Mouse (Mus musculus) hindbrain, embryonic 15.5 days (tissue): ENCODE data around the gene BC048562. TPM values are rescaled to one million over a fixed set of nuclear protein-coding genes. Genes with fewer than 3 reads are reported as not detected.

ENCODE experiments used
- ATAC-seq: fragments of 200-750 bp; cut with Nextera tagmentation; 2 replicates; pipeline ENCODE4 v1.8.0; 2017; ENCODE audit warnings: low read depth, moderate number of reproducible peaks, moderate TSS enrichment; ENCODE audit not compliant: low FRiP score
- H3K27ac ChIP-seq: fragments of 300-500 bp; sonication (generic); replicated peaks from 2 replicates; pipeline ENCODE4 v1.5.1; 2015; ENCODE audit warnings: mild to moderate bottlenecking, inconsistent platforms
- H3K27me3 ChIP-seq: fragments of 300-500 bp; sonication (generic); 2 replicates; pipeline ENCODE4 v1.6.1; 2015; ENCODE audit warnings: control low read depth, inconsistent platforms
- H3K36me3 ChIP-seq: fragments of 300-500 bp; sonication (generic); 2 replicates; pipeline ENCODE4 v1.6.1; 2015; ENCODE audit warnings: control low read depth, inconsistent platforms
- H3K4me1 ChIP-seq: fragments of 300-500 bp; sonication (generic); replicated peaks from 2 replicates; pipeline ENCODE4 v1.6.1; 2015; ENCODE audit warnings: control low read depth, inconsistent platforms
- H3K4me2 ChIP-seq: fragments of 300-500 bp; sonication (generic); 2 replicates; pipeline ENCODE4 v1.6.1; 2015; ENCODE audit warnings: moderate library complexity, mild to moderate bottlenecking, inconsistent platforms
- H3K4me3 ChIP-seq: fragments of 300-500 bp; sonication (generic); 2 replicates; pipeline ENCODE4 v1.5.1; 2015; ENCODE audit warnings: mild to moderate bottlenecking, inconsistent platforms
- H3K9ac ChIP-seq: fragments of 300-500 bp; sonication (generic); 2 replicates; pipeline ENCODE4 v1.6.1; 2015; ENCODE audit warnings: inconsistent platforms
- H3K9me3 ChIP-seq: fragments of 300-500 bp; sonication (generic); 2 replicates; pipeline ENCODE4 v1.6.1; 2016; ENCODE audit warnings: control low read depth, inconsistent platforms
- WGBS: fragments of 180-500 bp; shearing (Covaris S2); methylation state at CpG from one replicate; pipeline ENCODE4 v1.1.7; 2015; 5-methylcytosine and 5-hydroxymethylcytosine counted together
- polyA plus RNA-seq: library from polyadenylated mRNA; unstranded; fragments of >200 nt; fragmentation: Nextera tagmentation; extraction: Ambion mirVana; gene quantifications from 2 replicates; pipeline ENCODE4 v1.2.1, GENCODE M21; 2015

The BC048562 gene
- not detected in 2 replicates for polyA plus RNA-seq

DNA sequence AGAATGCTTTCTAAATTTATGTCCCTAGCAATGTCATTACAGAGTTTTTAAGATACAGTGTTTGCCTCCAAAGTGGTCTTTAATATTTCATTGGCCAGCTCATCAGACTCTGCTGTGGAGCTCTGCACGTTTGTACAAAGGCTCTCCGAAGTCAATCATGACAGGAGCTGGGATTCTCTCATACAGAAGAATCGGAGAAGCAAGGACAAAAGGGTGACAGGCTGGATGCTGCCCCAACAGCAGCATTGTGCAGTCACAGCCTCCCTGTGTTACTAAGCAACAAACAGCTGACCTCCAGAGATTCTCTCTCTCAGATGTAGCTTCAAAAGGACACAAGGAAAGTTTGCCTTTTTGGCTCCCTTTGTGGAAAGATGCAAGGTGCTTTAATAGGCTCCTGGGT is at the start of gene BC048562:
TSS of gene BC048562 (plus strand) at position 301 of the 400 bp plus-strand sequence.
- WGBS, result 21% methylated on average over 3 of the region's 3 CpGs

DNA sequence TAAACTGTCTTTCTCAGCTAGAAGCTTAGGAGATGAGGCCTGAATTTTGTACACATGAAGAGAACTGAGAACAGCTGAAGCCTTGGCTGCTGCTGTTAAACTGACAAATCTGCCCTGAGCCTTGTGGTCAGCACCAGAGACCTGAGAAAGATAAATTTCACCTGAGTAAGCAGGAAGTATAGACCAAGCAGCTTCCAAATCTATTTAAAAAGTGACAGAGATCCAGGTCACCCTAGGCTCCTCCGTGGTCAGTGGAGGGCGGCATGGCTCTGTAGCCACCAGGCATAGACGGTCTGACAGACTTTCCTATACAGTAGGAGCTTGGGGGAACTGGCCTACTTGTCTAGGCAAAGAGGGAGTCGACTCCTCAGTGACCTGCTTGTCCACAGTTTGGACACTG is 49.5 kb upstream of the BC048562 start:
- H3K4me1 ChIP-seq, result no peaks in the 10 kb centered on the region
- H3K4me3 ChIP-seq, result no peak overlapping the region
- H3K9me3 ChIP-seq, result no peaks in the 10 kb centered on the region
- no peaks in the 10 kb centered on the region for H3K27me3 ChIP-seq
- H3K4me2 ChIP-seq, result no peak overlapping the region
- 89% methylated on average over 4 of the region's 4 CpGs for WGBS
- ATAC-seq, result no peak
- no peak overlapping the region for H3K27ac ChIP-seq
- H3K9ac ChIP-seq, result no peak overlapping the region
- H3K36me3 ChIP-seq, result peaks cover 86% of the 10 kb centered on the region

More for the DNA sequence above, at the start of gene BC048562:
- Histone ChIP-seq H3K4me1 (no peaks in the 10 kb centered on the region), H3K9ac (no peak within 1 kb of the TSS), H3K4me2 (no peak within 1 kb of the TSS), H3K9me3 (no peaks in the 10 kb centered on the region), H3K27me3 (no peaks in the 10 kb centered on the region), H3K27ac (no peak within 1 kb of the TSS), H3K36me3 (no peaks in the 10 kb centered on the region), H3K4me3 (no peak within 1 kb of the TSS)
- no peak for ATAC-seq

DNA sequence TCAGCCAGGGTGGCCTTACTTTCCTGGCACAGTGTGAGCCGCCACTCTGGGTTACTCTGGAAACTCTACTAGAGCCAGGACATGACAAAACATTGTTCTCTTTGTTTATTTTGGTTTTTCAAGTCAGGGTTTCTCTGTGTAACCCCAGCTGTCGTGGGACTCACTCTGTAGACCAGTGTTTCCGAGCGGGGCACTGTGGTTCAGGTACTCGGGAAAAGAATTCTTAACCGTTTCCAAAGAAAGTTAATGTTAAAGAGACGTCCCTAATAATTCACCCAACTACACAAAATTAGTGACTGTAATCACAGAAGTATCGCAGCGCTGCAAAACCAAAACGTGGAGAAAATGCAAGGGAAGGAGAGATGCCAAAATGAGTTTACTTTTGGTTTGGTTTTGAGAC is 47.7 kb upstream of the BC048562 start:
- Histone ChIP-seq H3K4me2 (no peak overlapping the region), H3K27me3 (no peaks in the 10 kb centered on the region), H3K9me3 (no peaks in the 10 kb centered on the region), H3K9ac (no peak overlapping the region), H3K4me1 (no peaks in the 10 kb centered on the region), H3K27ac (no peak overlapping the region), H3K36me3 (peaks cover 87% of the 10 kb centered on the region), H3K4me3 (no peak overlapping the region)
- ATAC-seq, result no peak
- WGBS, result 84% methylated on average over 10 of the region's 10 CpGs

DNA sequence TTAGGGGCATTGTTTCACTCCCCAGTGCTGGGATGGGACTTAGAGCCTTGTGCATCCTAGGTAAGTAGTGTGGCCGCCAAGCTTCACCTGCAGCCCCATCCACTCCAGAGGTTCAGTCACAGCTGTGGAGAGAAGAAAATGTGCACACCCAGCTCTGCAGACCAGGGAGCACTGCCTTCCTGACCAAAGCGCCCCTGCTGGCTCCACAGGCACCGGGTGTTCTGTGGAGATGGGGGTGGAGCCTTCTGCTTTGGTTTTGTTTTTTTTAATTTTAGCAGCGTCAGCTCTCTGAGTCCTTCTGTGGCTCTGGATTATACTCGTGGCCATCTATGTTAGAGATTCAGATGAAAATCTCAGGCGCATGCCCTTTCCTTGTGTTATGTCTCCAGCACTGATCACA is 47.1 kb upstream of the BC048562 start:
- Histone ChIP-seq H3K4me2 (no peak overlapping the region), H3K27me3 (no peaks in the 10 kb centered on the region), H3K36me3 (peaks cover 85% of the 10 kb centered on the region), H3K4me1 (no peaks in the 10 kb centered on the region), H3K4me3 (no peak overlapping the region), H3K9ac (no peak overlapping the region), H3K9me3 (no peaks in the 10 kb centered on the region), H3K27ac (no peak overlapping the region)
- no peak for ATAC-seq
- WGBS, result 91% methylated on average over 6 of the region's 6 CpGs

DNA sequence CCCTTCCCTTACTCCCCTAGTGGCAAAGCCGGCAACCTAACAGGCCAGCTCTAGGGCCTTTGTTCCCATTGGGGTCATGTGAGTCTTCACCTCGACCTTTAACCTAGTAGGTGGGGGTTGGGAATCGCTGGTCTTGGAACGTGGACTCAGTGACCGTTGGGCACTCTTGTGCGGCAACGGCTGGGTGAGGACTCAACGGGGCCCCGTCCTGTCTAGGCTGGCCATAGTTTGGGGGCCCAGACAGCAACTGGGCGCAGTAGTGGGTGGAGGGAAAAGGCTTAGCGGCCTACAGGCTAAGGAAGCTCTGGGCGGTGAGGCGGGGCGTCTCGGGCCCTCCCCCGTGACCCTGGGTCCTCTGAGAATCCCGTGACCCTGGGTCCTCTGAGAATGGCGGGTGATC is 43.6 kb upstream of the BC048562 start, which contains the start of gene 1700102P08Rik:
TSS of gene 1700102P08Rik (plus strand) at position 130 of the 400 bp plus-strand sequence.
- no peaks in the 10 kb centered on the region for H3K9me3 ChIP-seq
- 55% methylated on average over 18 of the region's 18 CpGs for WGBS
- H3K9ac ChIP-seq, result no peak within 1 kb of the TSS
- no peak within 1 kb of the TSS for H3K4me3 ChIP-seq
- no peak within 1 kb of the TSS for H3K27ac ChIP-seq
- no peak within 1 kb of the TSS for H3K4me2 ChIP-seq
- no peaks in the 10 kb centered on the region for H3K4me1 ChIP-seq
- no peak for ATAC-seq
- peaks cover 54% of the 10 kb centered on the region for H3K36me3 ChIP-seq
- no peaks in the 10 kb centered on the region for H3K27me3 ChIP-seq

DNA sequence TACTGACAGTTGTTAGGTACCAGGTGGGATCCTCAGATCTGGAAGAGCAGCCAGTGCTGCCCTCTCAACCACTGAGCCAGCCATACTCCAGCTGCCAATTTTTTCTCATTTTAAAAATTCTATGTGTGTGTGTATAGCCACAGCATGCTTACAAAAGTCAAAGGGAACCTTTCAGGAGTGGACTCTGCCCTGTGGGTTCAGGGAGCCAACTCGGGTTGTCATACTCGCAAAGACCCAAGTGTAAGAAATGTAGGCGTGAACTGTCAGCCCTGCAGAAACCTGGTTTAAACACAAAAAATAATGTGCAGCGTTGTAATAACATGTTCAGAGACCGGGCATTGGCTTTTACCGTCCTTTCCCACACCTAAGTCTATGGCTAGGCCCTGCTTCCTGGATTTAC is 42.1 kb upstream of the BC048562 start:
- Histone ChIP-seq H3K4me1 (no peaks in the 10 kb centered on the region), H3K4me3 (no peak overlapping the region), H3K36me3 (peaks cover 39% of the 10 kb centered on the region), H3K27ac (no peak overlapping the region), H3K9me3 (no peaks in the 10 kb centered on the region), H3K27me3 (no peaks in the 10 kb centered on the region), H3K9ac (no peak overlapping the region), H3K4me2 (no peak overlapping the region)
- 96% methylated on average over 6 of the region's 6 CpGs for WGBS
- no peak for ATAC-seq

DNA sequence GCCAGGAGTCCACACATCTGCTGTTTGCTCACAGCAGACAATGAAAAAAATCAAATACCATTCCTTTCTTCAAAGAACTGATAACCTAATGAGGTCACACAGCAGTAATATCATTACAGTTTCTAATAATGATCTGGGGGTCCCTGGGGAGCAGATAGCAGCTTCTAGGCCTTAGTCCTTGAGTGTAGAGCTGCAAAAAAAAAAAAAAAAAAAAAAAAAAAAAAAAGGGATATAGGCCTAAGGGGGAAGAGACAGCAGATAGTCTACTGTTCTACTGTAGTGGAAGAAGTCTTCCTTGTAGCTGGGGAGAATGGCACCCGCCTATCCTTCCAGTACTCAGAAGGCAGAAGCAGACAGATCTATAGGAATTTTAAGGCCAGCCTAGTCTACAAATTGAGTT is 40.9 kb upstream of the BC048562 start:
- Histone ChIP-seq H3K4me1 (no peaks in the 10 kb centered on the region), H3K4me3 (no peak overlapping the region), H3K27ac (no peak overlapping the region), H3K4me2 (no peak overlapping the region), H3K9me3 (no peaks in the 10 kb centered on the region), H3K27me3 (no peaks in the 10 kb centered on the region), H3K9ac (no peak overlapping the region), H3K36me3 (peaks cover 32% of the 10 kb centered on the region)
- ATAC-seq, result no peak
- WGBS, result 87% methylated on average over 1 of the region's 1 CpGs

DNA sequence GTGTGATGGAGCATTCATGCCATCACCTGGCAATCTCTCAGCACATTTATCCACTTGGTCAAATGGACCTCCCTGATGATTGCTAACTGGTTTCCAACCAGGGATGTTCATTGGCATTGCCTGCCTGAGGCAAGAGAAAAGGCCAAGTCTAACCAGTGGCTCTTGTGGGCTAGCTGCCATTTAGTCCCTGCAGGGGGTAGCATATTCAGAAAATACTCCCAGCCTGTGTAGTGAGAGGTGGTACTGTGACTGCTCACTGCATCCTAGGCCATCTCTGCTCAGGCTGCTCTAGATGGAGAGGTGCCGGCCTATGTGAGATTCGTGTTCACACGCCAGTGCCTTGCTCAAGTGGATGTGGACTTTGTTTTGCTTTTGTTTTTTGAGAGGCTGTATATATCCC is 38.0 kb upstream of the BC048562 start:
- no peak for ATAC-seq
- WGBS, result 87% methylated on average over 3 of the region's 3 CpGs

DNA sequence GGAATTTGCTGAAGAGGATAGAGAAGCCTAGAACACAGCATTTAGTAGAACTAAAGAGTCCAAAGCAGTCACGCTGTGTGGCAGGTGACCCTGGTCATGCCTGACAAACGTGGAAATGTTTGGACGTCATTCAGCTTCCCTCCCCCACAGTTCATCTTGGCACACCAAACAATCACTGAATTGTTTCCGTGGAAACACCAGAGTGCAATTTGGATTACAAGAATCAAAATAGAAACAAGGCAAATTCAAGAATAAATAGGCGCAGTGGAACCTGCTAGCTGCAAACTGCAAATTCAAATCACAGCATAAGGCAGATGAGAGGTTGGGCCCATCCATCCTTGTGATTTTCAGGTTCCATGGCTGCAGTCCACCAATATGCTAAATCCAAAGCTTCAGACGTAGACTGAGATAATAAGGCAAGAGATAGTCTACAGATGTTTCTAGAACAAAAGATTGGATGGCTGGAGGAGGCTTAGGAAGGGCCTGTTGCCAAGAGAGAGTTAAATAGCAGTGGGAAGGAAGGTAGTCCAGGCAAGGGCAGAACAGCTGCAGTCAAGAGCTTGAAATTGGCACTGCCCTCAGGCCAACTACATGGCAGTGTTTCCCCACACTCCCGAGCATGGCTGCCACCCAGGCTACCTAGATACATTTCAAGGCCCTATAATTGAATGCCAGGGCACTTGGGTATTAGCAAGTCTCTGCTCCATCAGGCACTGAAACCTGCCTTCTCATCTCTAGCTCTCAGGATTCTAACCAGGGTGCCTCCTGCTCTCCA is 34.9 kb upstream of the BC048562 start:
- 28% methylated on average over 7 of the region's 7 CpGs for WGBS
- peak overlapping the region; percentile 47 for H3K27ac ChIP-seq
- no peak for ATAC-seq

More for the DNA sequence above, 38.0 kb upstream of the BC048562 start:
- Histone ChIP-seq H3K4me1 (peaks cover 15% of the 10 kb centered on the region), H3K27me3 (no peaks in the 10 kb centered on the region), H3K4me3 (no peak overlapping the region), H3K27ac (no peak overlapping the region), H3K9ac (no peak overlapping the region), H3K9me3 (no peaks in the 10 kb centered on the region), H3K4me2 (no peak overlapping the region), H3K36me3 (peaks cover 7% of the 10 kb centered on the region)

DNA sequence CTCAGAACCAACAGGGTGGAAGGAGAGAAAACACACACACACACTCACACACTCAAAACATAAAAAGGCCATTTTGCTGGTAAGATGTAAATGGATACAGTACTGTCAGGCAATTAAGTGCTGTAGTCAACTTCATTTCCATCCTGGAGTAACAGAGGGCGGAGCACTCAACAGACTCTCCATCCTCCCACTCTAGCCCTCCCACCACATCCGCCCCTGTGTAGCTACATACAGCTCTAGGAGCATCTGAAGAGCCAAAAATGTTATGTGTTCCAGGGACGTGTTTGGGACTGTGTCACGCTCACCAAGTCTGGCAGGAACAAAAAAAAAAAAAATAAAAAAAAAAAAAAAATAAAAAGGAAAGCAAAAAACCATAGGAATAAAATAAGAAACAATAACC is 33.2 kb upstream of the BC048562 start:
- ATAC-seq, result no peak
- Histone ChIP-seq H3K4me1 (peaks cover 15% of the 10 kb centered on the region), H3K4me3 (no peak overlapping the region), H3K9me3 (no peaks in the 10 kb centered on the region), H3K27ac (no peak overlapping the region), H3K27me3 (no peaks in the 10 kb centered on the region), H3K9ac (no peak overlapping the region), H3K4me2 (no peak overlapping the region), H3K36me3 (no peaks in the 10 kb centered on the region)
- 94% methylated on average over 4 of the region's 4 CpGs for WGBS

More for the DNA sequence above, 34.9 kb upstream of the BC048562 start:
- H3K9ac ChIP-seq, result no peak overlapping the region
- H3K4me3 ChIP-seq, result no peak overlapping the region
- peaks cover 15% of the 10 kb centered on the region for H3K4me1 ChIP-seq
- no peaks in the 10 kb centered on the region for H3K36me3 ChIP-seq
- H3K4me2 ChIP-seq, result no peak overlapping the region
- no peaks in the 10 kb centered on the region for H3K9me3 ChIP-seq
- no peaks in the 10 kb centered on the region for H3K27me3 ChIP-seq

DNA sequence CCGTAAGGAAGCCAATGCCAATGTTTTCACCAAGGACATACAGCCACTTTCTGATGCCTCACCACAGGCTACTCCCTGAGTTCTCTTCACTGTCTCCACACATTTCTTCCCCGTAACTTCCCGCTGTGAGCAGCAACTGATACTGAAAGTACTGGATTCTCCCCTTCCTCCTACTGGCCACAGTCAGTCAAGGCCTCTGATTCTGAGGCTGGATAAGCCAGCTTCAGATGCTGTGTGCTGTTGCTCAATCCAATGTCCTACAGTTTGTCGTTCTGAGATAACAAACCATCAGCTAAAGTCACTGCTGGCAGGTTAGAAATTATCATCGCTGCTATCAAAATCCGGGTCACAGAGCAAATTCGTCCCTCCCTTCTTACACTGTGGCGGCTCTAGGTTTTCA is 31.8 kb upstream of the BC048562 start:
- Histone ChIP-seq H3K9ac (no peak overlapping the region), H3K27ac (no peak overlapping the region), H3K36me3 (no peaks in the 10 kb centered on the region), H3K4me3 (no peak overlapping the region), H3K4me1 (peaks cover 15% of the 10 kb centered on the region), H3K4me2 (no peak overlapping the region), H3K27me3 (no peaks in the 10 kb centered on the region), H3K9me3 (no peaks in the 10 kb centered on the region)
- ATAC-seq, result no peak
- 79% methylated on average over 8 of the region's 8 CpGs for WGBS

DNA sequence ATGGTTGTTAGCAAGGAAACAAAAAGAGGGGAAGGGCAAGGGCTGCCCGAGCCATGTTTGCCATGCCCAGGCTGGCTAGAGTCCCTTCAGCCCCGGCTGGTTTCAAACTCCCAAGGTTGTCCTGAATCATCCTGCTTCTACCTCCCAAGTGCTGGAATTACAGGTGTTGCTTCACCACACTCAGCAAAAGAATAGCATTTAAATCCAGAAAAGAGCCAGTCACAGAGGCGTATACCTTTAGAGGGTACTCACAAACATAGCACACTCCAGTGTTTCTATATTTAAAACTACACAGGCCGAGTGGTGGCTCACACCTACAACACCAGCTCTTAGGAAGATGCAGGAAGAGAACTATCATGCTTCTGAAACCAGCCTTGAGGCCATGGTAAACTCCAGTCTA is 26.7 kb upstream of the BC048562 start:
- H3K4me2 ChIP-seq, result no peak overlapping the region
- no peak for ATAC-seq
- no peaks in the 10 kb centered on the region for H3K36me3 ChIP-seq
- H3K4me1 ChIP-seq, result no peaks in the 10 kb centered on the region
- H3K27me3 ChIP-seq, result no peaks in the 10 kb centered on the region
- no peak overlapping the region for H3K4me3 ChIP-seq
- 92% methylated on average over 4 of the region's 4 CpGs for WGBS
- H3K27ac ChIP-seq, result no peak overlapping the region
- H3K9ac ChIP-seq, result no peak overlapping the region
- no peaks in the 10 kb centered on the region for H3K9me3 ChIP-seq
